Mouse (Mus musculus) neural tube, embryonic 13.5 days (tissue): ENCODE data around the gene Gipc2. TPM values are rescaled to one million over a fixed set of nuclear protein-coding genes. Genes with fewer than 3 reads are reported as not detected.
A peak's percentile ranks its signal among the peaks of the same experiment; 100 is the strongest.

Experiments used
- ATAC-seq: fragments of 200-750 bp; cut with Nextera tagmentation; 2 replicates; pipeline ENCODE4 v1.8.0; 2017; ENCODE audit warnings: low read depth, mild to moderate bottlenecking, moderate TSS enrichment, moderate library complexity
- H3K27ac ChIP-seq: fragments of 300-500 bp; sonication (generic); replicated peaks from 2 replicates; pipeline ENCODE4 v1.5.1; 2015; ENCODE audit warnings: moderate library complexity, mild to moderate bottlenecking, inconsistent platforms
- H3K27me3 ChIP-seq: fragments of 300-500 bp; sonication (generic); 2 replicates; pipeline ENCODE4 v1.6.1; 2015; ENCODE audit warnings: mild to moderate bottlenecking, inconsistent platforms
- H3K36me3 ChIP-seq: fragments of 300-500 bp; sonication (generic); 2 replicates; pipeline ENCODE4 v1.6.1; 2015; ENCODE audit warnings: mild to moderate bottlenecking, inconsistent platforms
- H3K4me1 ChIP-seq: fragments of 300-500 bp; sonication (generic); replicated peaks from 2 replicates; pipeline ENCODE4 v1.6.1; 2015; ENCODE audit warnings: inconsistent platforms
- H3K4me2 ChIP-seq: fragments of 300-500 bp; sonication (generic); 2 replicates; pipeline ENCODE4 v1.6.1; 2015; ENCODE audit warnings: inconsistent platforms, mild to moderate bottlenecking, moderate library complexity
- H3K4me3 ChIP-seq: fragments of 300-500 bp; sonication (generic); 2 replicates; pipeline ENCODE4 v1.5.1; 2015; ENCODE audit warnings: mild to moderate bottlenecking, inconsistent platforms
- H3K9ac ChIP-seq: fragments of 300-500 bp; sonication (generic); 2 replicates; pipeline ENCODE4 v1.6.1; 2015; ENCODE audit warnings: moderate library complexity, mild to moderate bottlenecking, inconsistent platforms
- H3K9me3 ChIP-seq: fragments of 300-500 bp; sonication (generic); 2 replicates; pipeline ENCODE4 v1.6.1; 2016; ENCODE audit warnings: inconsistent platforms
- WGBS: fragments of 180-500 bp; shearing (Covaris S2); methylation state at CpG from one replicate; pipeline ENCODE4 v1.1.7; 2015; 5-methylcytosine and 5-hydroxymethylcytosine counted together
- polyA plus RNA-seq: library from polyadenylated mRNA; unstranded; fragments of >200 nt; fragmentation: Nextera tagmentation; extraction: Ambion mirVana; gene quantifications from 2 replicates; pipeline ENCODE4 v1.2.1, GENCODE M21; 2015

The Gipc2 gene
- polyA plus RNA-seq, 1 experiment from 2014 or later = 5.7 TPM

DNA sequence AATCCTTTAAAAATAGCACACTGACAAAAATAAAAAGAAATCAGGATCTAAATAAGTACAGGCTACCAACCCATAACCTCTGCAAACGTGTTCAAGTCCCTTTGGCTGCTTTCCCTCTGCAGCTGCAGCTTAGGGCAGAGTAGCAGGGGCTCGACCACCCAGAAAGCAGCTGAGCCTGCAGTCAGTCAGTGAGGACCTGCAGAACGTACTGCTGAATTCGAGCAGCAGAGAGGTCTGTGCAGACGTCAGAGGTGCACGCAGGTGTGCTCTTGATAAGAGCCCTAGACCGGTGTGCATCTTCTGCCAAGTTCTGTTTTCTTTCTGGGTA, 56.8 kb downstream of the Gipc2 start:
- H3K4me2 ChIP-seq = no peak overlapping the region
- 56% methylated on average over 7 of the region's 7 CpGs for WGBS
- peaks cover 28% of the 10 kb centered on the region for H3K27me3 ChIP-seq
- no peak overlapping the region for H3K9ac ChIP-seq
- peaks cover 34% of the 10 kb centered on the region for H3K4me1 ChIP-seq
- no peak overlapping the region for H3K27ac ChIP-seq
- H3K9me3 ChIP-seq = no peaks in the 10 kb centered on the region
- no peak overlapping the region for H3K4me3 ChIP-seq
- ATAC-seq = no peak
- H3K36me3 ChIP-seq = no peaks in the 10 kb centered on the region

DNA sequence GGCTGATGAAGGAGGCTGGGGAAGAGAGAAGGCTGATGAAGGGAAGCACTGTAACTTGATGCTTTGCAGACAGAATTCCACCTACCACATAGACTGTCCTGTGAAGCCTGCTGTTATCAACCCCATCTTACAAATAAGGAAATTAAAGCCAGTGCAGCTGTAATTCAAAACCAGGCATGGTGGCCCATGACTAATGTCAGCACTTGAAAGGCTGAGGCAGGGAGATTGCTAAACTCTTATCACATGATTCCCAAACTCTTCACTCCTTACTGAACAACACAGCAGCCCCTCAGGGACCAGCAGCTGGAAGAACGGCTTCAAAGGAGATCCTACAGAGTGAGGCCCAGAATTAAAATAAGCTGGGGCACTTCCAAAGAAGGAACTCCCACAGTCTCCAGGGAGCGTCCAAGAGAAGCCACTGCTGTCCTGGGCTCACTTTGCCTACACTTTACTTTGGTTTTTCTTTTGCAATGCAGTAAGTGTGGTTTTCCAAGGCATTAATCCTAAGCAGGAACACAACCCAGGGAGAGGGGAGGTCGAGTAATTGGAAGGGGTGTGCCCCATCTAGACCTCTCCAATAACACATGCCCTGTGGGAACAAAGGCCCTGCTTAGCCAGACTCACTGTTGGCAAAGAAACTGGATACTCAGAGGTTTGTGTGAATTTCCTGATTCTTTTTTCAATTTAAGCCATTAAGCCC, 57.3 kb downstream of the Gipc2 start:
- WGBS = 33% methylated on average over 3 of the region's 3 CpGs
- H3K9me3 ChIP-seq = no peaks in the 10 kb centered on the region
- no peak for ATAC-seq

DNA sequence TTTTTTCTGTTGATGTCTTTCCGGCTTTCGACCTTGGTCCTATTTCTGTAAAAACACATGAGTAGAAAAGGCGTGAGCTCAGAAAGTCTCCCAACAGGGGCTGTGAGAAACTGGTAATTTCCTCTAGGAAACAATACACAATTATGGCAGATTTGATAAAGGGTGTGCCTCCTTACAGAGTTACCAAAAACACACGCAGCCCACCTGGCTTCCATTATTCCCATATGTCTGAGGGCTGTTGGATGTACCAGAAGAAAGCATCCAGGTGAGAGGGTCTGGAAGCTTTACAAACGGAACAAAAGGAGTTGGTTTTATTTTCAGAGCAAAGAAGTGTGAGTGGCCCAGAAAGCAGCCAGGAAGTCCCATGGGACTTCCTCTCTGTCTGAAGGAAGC, 58.0 kb downstream of the Gipc2 start:
- WGBS = 66% methylated on average over 5 of the region's 5 CpGs
- H3K27ac ChIP-seq = no peak overlapping the region
- no peaks in the 10 kb centered on the region for H3K36me3 ChIP-seq
- no peak for ATAC-seq
- no peaks in the 10 kb centered on the region for H3K9me3 ChIP-seq
- no peak overlapping the region for H3K9ac ChIP-seq
- no peak overlapping the region for H3K4me2 ChIP-seq
- no peak overlapping the region for H3K4me3 ChIP-seq
- peaks cover 28% of the 10 kb centered on the region for H3K27me3 ChIP-seq
- peaks cover 34% of the 10 kb centered on the region for H3K4me1 ChIP-seq

More for the DNA sequence above, 57.3 kb downstream of the Gipc2 start:
- H3K9ac ChIP-seq = no peak overlapping the region
- H3K4me1 ChIP-seq = peaks cover 34% of the 10 kb centered on the region
- no peak overlapping the region for H3K4me3 ChIP-seq
- no peak overlapping the region for H3K27ac ChIP-seq
- peaks cover 28% of the 10 kb centered on the region for H3K27me3 ChIP-seq
- H3K36me3 ChIP-seq = no peaks in the 10 kb centered on the region
- no peak overlapping the region for H3K4me2 ChIP-seq

DNA sequence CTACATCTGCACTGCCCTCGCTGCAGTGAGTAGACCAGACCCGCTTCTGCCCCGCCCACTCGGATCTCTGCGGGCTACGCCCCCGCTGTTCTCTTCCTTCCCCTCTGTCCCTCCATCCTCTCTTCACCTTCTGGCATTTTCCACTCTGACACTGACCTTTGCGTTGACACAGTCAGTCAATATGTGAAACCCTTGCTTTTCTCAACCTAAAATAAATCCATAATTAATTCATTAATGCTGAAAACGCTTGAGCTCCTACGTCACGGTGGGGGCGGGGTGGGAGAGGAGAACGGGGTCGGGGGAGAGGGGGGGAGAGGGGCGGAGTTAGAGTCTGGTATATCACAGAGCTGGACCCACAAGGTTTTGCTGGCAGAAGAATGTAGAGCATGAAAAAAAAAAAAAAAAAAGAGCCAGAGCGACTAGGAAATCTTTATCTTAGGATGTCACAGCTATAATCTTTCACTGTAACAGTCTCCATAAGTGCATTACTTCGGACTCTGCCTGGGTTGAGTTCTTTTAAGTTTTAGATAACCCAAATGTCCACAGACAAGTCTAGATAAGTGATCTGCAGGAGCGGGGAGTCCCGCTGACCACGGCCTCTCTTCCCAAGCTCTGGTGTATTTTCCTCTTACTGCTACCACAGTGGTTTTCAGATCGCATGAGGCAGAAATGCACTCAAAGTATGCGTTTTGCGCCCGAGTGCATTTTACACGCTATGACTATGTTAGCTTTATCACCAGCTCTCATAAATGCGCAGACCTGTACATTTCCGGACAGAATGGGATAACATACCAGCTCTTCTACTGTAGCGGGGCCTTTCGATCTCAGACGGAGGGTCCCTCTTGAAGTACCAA, 58.7 kb downstream of the Gipc2 start:
- Histone ChIP-seq H3K27me3 (peaks cover 28% of the 10 kb centered on the region), H3K4me3 (peak overlapping the region; percentile 45), H3K4me2 (peak overlapping the region; percentile 83), H3K9ac (peak overlapping the region; percentile 71), H3K27ac (no peak overlapping the region; the same call in 1 of the 2 replicates), H3K36me3 (no peaks in the 10 kb centered on the region), H3K4me1 (peaks cover 34% of the 10 kb centered on the region), H3K9me3 (no peaks in the 10 kb centered on the region)
- WGBS = 30% methylated on average over 29 of the region's 30 CpGs
- ATAC-seq = peak; percentile 74

DNA sequence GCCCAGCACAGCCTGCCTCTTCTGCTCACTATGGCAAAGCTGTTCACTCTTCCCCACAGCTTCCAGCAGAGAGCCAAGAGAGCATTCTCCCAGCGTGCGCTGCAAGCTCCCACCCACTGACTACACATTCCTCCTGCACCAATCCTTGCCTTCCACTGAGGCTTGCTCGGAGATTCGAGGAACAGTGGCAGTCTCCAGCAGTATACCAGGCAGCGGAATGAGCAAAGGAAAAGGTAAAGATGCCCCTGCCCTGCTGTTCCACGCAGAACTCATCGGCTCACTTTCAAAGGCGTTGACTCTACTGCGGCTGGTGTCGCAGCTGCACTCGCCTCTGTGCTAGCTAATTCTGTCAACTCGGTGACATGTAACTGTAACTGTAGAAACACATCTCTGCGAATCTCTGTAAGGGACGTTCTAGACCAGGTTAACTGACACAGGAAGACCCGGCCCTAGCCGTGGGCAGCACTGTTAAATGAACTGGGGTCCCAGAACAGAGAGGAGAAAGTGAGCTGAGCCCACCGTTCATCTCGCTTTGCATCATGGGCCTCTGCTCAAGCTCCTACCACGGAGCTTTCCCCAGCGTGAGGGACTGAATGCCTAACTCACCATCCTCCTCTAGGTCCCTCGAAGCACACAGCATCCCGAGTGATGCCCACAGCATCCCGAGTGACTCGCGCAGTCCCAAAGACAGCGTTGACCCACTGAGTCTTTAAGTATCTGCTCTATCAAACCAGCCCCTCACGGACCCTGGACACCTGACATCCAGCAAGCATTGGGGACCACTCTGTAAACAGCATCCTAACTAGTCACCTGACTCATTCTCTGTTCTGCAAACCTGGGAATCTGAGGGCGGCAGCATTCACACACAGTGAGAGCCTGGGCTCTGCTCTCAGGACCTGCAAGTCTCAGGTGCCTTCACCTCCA, 59.5 kb downstream of the Gipc2 start:
- H3K4me3 ChIP-seq = peak overlapping the region; percentile 45
- peaks cover 34% of the 10 kb centered on the region for H3K4me1 ChIP-seq
- WGBS = 2% methylated on average over 28 of the region's 28 CpGs
- H3K9me3 ChIP-seq = no peaks in the 10 kb centered on the region
- H3K36me3 ChIP-seq = no peaks in the 10 kb centered on the region
- peak overlapping the region; percentile 83 for H3K4me2 ChIP-seq
- H3K27ac ChIP-seq = peak overlapping the region; percentile 46
- H3K27me3 ChIP-seq = peaks cover 28% of the 10 kb centered on the region
- ATAC-seq = peak; percentile 46
- peak overlapping the region; percentile 71 for H3K9ac ChIP-seq

DNA sequence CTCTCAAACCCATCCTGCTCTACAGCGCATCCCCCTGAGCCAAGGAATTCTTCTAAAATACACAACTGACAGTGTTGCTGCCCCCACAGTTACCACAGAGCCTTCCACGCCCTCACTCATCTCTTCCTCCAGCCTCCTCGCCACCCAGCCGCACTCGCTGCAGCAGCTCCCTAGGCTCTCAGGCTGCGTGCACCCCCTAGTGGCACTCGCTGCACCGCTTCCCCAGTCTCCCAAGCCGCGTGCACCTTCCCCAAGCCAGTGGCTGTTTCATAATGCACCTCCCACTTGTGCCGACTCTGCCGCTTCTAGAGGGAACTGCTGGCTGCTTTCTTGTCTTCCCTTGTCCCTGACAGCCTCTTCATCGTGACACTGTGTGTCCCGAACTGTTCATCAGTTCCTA, 60.7 kb downstream of the Gipc2 start:
- Histone ChIP-seq H3K4me3 (peak overlapping the region; percentile 23), H3K27ac (0 out of 2 replicates have a peak overlapping the region, but pooled peaks have one; percentile 4), H3K27me3 (peaks cover 27% of the 10 kb centered on the region), H3K4me1 (peaks cover 30% of the 10 kb centered on the region), H3K4me2 (peak overlapping the region; percentile 83), H3K9ac (peak overlapping the region; percentile 49), H3K9me3 (no peaks in the 10 kb centered on the region), H3K36me3 (no peaks in the 10 kb centered on the region)
- 1% methylated on average over 14 of the region's 14 CpGs for WGBS
- peak; percentile 64 for ATAC-seq

DNA sequence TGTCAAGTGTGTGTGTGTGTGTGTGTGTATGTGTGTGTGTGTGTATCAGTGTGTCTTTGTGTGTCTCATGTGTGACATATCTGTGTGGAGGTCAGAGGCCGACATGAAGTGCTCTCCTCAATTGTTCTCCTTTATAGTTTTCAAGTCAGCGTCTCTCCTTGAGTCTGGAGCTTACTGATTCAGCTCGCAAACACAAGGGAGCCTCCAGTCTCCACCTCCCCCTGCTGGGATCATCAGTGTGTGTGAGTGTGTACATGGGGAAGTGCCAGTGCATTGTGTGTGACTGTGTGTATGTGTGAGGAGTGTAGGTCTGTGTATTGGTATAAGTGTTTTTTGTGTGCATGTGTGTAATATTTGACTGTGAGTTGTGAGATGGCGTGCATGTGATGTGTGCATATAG, 62.6 kb downstream of the Gipc2 start:
- Histone ChIP-seq H3K27ac (no peak overlapping the region), H3K9ac (no peak overlapping the region), H3K9me3 (no peaks in the 10 kb centered on the region), H3K4me1 (peaks cover 30% of the 10 kb centered on the region), H3K36me3 (no peaks in the 10 kb centered on the region), H3K4me3 (no peak overlapping the region), H3K4me2 (no peak overlapping the region), H3K27me3 (peaks cover 8% of the 10 kb centered on the region)
- 92% methylated on average over 4 of the region's 4 CpGs for WGBS
- ATAC-seq = no peak

DNA sequence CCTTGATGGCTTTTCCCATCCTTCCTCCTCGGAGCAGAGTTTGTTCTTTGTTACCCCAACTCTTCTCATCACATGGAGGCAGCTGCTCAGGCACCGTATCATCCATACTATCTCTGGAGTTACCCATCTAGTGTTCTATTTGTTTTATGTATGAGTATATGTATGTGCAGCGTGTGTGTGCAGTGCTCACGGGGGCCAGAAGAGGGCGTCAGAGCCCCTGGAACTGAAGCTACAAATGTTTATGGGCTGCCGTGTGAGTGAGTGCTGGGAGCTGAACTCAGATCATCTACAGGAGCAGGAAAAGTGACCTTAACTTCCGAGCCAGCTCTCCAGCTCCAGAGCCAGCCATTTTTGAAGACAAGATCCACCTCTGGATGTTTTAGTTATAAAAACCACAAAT, 64.6 kb downstream of the Gipc2 start:
- H3K4me2 ChIP-seq = no peak overlapping the region
- ATAC-seq = no peak
- H3K9me3 ChIP-seq = no peaks in the 10 kb centered on the region
- H3K36me3 ChIP-seq = no peaks in the 10 kb centered on the region
- H3K27ac ChIP-seq = no peak overlapping the region
- no peak overlapping the region for H3K4me3 ChIP-seq
- H3K9ac ChIP-seq = no peak overlapping the region
- peaks cover 16% of the 10 kb centered on the region for H3K4me1 ChIP-seq
- H3K27me3 ChIP-seq = peaks cover 8% of the 10 kb centered on the region
- 95% methylated on average over 7 of the region's 7 CpGs for WGBS

DNA sequence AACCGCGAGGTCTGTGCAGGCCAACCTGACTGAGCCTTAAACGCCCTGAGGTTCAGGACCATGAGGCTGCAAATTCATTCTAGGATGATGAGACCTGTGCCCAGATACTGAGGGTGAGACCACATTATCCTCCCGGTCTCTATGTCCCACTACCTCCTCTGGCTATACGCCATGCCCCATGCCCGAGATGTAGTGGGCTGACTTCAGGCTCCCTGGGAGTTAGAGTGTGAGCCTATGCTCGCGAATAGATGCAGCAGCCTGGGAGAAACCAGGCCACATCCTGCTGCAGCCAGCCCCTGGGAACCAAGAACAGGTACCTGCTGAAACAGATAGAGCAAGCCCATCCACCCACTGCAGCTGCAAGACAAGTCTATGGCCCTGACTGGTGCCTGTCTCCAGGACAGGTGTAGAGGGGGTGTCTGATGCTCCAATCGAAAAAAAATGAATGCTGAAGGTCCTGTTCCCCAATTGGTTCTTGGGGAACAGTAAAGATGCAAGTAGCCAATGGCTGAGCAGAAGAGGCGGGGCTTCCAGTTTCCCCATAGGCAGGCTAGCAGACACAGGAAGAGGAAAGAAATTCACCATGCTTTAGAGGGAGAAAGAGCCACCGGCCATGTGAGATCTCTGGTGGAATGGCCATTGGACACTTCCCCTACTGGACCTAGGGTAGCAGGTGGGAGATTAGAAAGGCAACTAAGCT, 65.8 kb downstream of the Gipc2 start:
- Histone ChIP-seq H3K9ac (no peak overlapping the region), H3K4me2 (peak overlapping the region; percentile 43), H3K36me3 (no peaks in the 10 kb centered on the region), H3K4me3 (peak overlapping the region; percentile 22; the same call in 1 of the 2 replicates), H3K4me1 (0 out of 2 replicates have a peak, but pooled peaks cover 4% of the 10 kb centered on the region), H3K27ac (no peak overlapping the region), H3K9me3 (no peaks in the 10 kb centered on the region), H3K27me3 (peaks cover 8% of the 10 kb centered on the region)
- WGBS = 43% methylated on average over 11 of the region's 11 CpGs
- peak; percentile 66 for ATAC-seq

DNA sequence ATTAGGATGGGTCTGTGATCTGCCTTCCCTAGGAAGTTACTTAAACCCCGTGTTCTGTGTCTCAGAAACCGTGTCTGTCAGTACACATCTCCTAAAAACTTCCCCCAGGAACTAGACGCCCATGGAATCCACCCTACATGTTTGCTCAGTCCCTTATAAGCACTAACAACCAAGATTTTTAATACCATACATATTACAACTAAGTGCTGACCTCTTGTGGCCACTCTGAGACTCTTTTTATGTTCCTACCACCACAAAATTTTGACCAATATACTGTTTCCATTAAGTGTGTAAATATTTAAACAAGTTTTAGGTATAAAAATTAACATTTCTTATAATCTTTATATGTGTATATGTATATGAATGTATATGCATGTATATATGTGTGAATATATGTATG, 71.0 kb downstream of the Gipc2 start:
- no peak for ATAC-seq
- no peak overlapping the region for H3K27ac ChIP-seq
- no peak overlapping the region for H3K4me2 ChIP-seq
- whole genome bisulfite sequencing = 7% methylated on average over 3 of the region's 3 CpGs
- H3K36me3 ChIP-seq = no peaks in the 10 kb centered on the region
- no peaks in the 10 kb centered on the region for H3K27me3 ChIP-seq
- H3K9me3 ChIP-seq = no peaks in the 10 kb centered on the region
- H3K4me1 ChIP-seq = no peaks in the 10 kb centered on the region
- H3K9ac ChIP-seq = no peak overlapping the region
- H3K4me3 ChIP-seq = no peak overlapping the region

DNA sequence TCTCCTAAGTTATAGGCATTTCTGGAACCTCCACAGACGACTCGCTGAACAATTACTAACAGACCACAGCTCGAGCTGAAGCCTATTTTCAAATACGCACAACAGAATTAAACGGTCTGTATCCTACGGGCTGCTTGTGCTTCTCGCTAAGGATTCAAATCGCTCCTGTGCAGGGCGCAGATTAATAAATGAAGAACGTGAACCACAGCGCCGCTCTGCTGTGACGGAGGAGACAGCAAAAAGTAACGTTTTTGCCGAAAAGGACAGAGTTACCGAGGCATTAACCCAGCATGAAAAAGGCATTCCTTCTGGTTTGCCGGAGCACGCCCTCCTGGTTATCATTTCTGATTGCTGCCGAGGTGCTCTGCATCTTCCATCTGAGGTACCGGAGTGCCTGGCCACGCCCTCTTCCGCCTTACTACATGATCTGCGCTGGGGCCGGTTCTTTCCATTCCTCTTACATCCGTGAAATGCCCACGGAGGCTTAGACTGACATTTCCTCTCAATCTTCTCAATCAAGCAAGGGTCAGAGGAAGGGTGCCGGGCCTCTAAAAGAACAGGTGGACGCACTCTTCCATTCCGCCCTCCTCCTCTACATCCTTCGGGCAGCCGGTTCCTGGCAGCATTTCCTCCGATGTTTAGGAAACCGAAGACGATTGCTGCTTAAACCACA, 73.5 kb downstream of the Gipc2 start:
- Histone ChIP-seq H3K27me3 (no peaks in the 10 kb centered on the region), H3K9ac (peak overlapping the region; percentile 38), H3K4me1 (no peaks in the 10 kb centered on the region), H3K4me3 (peak overlapping the region; percentile 36), H3K36me3 (no peaks in the 10 kb centered on the region), H3K4me2 (peak overlapping the region; percentile 54), H3K27ac (no peak overlapping the region), H3K9me3 (no peaks in the 10 kb centered on the region)
- 49% methylated on average over 34 of the region's 34 CpGs for WGBS
- ATAC-seq = no peak
